Mouse (Mus musculus) forebrain, postnatal 0 days (tissue): ENCODE data around the gene Galp. TPM values are rescaled to one million over a fixed set of nuclear protein-coding genes. Genes with fewer than 3 reads are reported as not detected.
"Not testable (repeated sequence)": the region's sequence is repeated elsewhere in the genome, so short reads cannot be mapped to it uniquely, and the experiment has no call there.

ENCODE experiments used
- ATAC-seq: fragments of 200-750 bp; cut with Nextera tagmentation; 2 replicates; pipeline ENCODE4 v1.8.0; 2017; ENCODE audit warnings: mild to moderate bottlenecking, moderate library complexity
- DNase-seq: peaks from one replicate; pipeline ENCODE4 v3.0.0-alpha.2; 2015
- H3K27ac ChIP-seq: fragments of 300-500 bp; sonication (generic); 2 replicates; pipeline ENCODE4 v1.5.1; 2014; ENCODE audit warnings: low read depth, mild to moderate bottlenecking, antibody characterized with exemption, low read length, moderate library complexity, mixed read lengths
- H3K27me3 ChIP-seq: fragments of 300-500 bp; sonication (generic); 2 replicates; pipeline ENCODE4 v1.6.1; 2014; ENCODE audit warnings: mild to moderate bottlenecking, low read length, mixed read lengths; ENCODE audit not compliant: insufficient read depth
- H3K36me3 ChIP-seq: fragments of 300-500 bp; sonication (generic); 2 replicates; pipeline ENCODE4 v1.6.1; 2014; ENCODE audit warnings: mild to moderate bottlenecking, moderate library complexity; ENCODE audit not compliant: insufficient read depth
- H3K4me1 ChIP-seq: fragments of 300-500 bp; sonication (generic); 2 replicates; pipeline ENCODE4 v1.6.1; 2014; ENCODE audit warnings: antibody characterized with exemption; ENCODE audit not compliant: insufficient read depth
- H3K4me2 ChIP-seq: fragments of 300-500 bp; sonication (generic); 2 replicates; pipeline ENCODE4 v1.6.1; 2014; ENCODE audit warnings: low read depth, mild to moderate bottlenecking, moderate library complexity
- H3K4me3 ChIP-seq: fragments of 300-500 bp; sonication (generic); 2 replicates; pipeline ENCODE4 v1.5.1; 2014; ENCODE audit warnings: low read depth, low read length, mixed read lengths
- H3K9ac ChIP-seq: fragments of 300-500 bp; sonication (generic); 2 replicates; pipeline ENCODE4 v1.6.1; 2014; ENCODE audit warnings: mild to moderate bottlenecking
- H3K9me3 ChIP-seq: fragments of 300-500 bp; sonication (generic); 2 replicates; pipeline ENCODE4 v1.6.1; 2016; ENCODE audit warnings: low read length
- CTCF ChIP-seq: sonication (generic); IDR thresholded peaks from 2 replicates; pipeline ENCODE4 v1.5.1; 2016; ENCODE audit warnings: antibody characterized with exemption, control low read depth, low read depth
- WGBS: fragments of 180-500 bp; shearing (Covaris S2); extraction: QIAGEN DNeasy Blood & Tissue Kit; methylation state at CpG from one replicate; pipeline ENCODE4 v1.1.7; 2014; 5-methylcytosine and 5-hydroxymethylcytosine counted together
- polyA plus RNA-seq: library from polyadenylated mRNA; unstranded; fragments of >200 nt; fragmentation: Nextera tagmentation; extraction: Ambion mirVana; gene quantifications from 2 replicates; pipeline ENCODE4 v1.2.1, GENCODE M21; 2015
- total RNA-seq: library from RNA; depleted of rRNA; stranded (reverse); fragments of >200 nt; gene quantifications from 2 replicates; pipeline ENCODE4 v1.2.3, GENCODE M21; 2014

Galp gene
- total and polyA plus RNA-seq, 2 experiments from 2014 or later = not detected

GRCm38 (mm10) chr7:6186176-6186575 is 10.7 kb upstream of the Galp start:
- DNase-seq (no peak), ATAC-seq (no peak)
- Histone ChIP-seq H3K4me3 (no peak overlapping the region), H3K27me3 (no peaks in the 10 kb centered on the region), H3K4me1 (no peaks in the 10 kb centered on the region), H3K9me3 (no peaks in the 10 kb centered on the region), H3K4me2 (no peak overlapping the region), H3K9ac (no peak overlapping the region), H3K27ac (no peak overlapping the region), H3K36me3 (peaks cover 59% of the 10 kb centered on the region)
- no peak for TF ChIP-seq CTCF
- 98% methylated on average over 2 of the region's 2 CpGs for WGBS

GRCm38 (mm10) chr7:6186756-6187155 is 10.1 kb upstream of the Galp start:
- H3K9ac ChIP-seq = no peak overlapping the region
- no peak overlapping the region for H3K4me2 ChIP-seq
- no peak for DNase-seq
- no peak for ATAC-seq
- H3K36me3 ChIP-seq = peaks cover 59% of the 10 kb centered on the region
- 94% methylated on average over 2 of the region's 2 CpGs for WGBS
- H3K27me3 ChIP-seq = no peaks in the 10 kb centered on the region
- H3K9me3 ChIP-seq = no peaks in the 10 kb centered on the region
- no peak for TF ChIP-seq CTCF
- H3K4me3 ChIP-seq = no peak overlapping the region
- H3K27ac ChIP-seq = no peak overlapping the region
- H3K4me1 ChIP-seq = no peaks in the 10 kb centered on the region

GRCm38 (mm10) chr7:6189542-6189941 is 7.3 kb upstream of the Galp start:
- no peaks in the 10 kb centered on the region for H3K27me3 ChIP-seq
- H3K4me2 ChIP-seq = no peak overlapping the region
- no peak overlapping the region for H3K27ac ChIP-seq
- DNase-seq = no peak
- WGBS = 53% methylated on average over 45 of the region's 45 CpGs
- no peaks in the 10 kb centered on the region for H3K9me3 ChIP-seq
- H3K4me3 ChIP-seq = no peak overlapping the region
- peak; percentile 18; the same call in 1 of the 2 replicates for ATAC-seq
- H3K36me3 ChIP-seq = peaks cover 47% of the 10 kb centered on the region
- TF ChIP-seq CTCF = peak; percentile 54
- no peaks in the 10 kb centered on the region for H3K4me1 ChIP-seq
- no peak overlapping the region for H3K9ac ChIP-seq

- H3K27ac ChIP-seq = no peak overlapping the region
- no peak overlapping the region for H3K9ac ChIP-seq
- H3K36me3 ChIP-seq = peaks cover 35% of the 10 kb centered on the region
- DNase-seq (peak; percentile 72), ATAC-seq (peak; percentile 38; the same call in 1 of the 2 replicates)
- no peak overlapping the region for H3K4me3 ChIP-seq
- no peaks in the 10 kb centered on the region for H3K4me1 ChIP-seq
- no peaks in the 10 kb centered on the region for H3K9me3 ChIP-seq
- no peak overlapping the region for H3K4me2 ChIP-seq
- no peaks in the 10 kb centered on the region for H3K27me3 ChIP-seq
- TF ChIP-seq CTCF = peak; percentile 80
- WGBS = 41% methylated on average over 3 of the region's 3 CpGs
Measured at GRCm38 (mm10) chr7:6191376-6191775, 5.5 kb upstream of the Galp start.

- H3K9ac ChIP-seq = no peak overlapping the region
- DNase-seq (peak; percentile 63), ATAC-seq (peak; percentile 84)
- no peaks in the 10 kb centered on the region for H3K9me3 ChIP-seq
- H3K27me3 ChIP-seq = no peaks in the 10 kb centered on the region
- no peak overlapping the region for H3K4me2 ChIP-seq
- no peak overlapping the region for H3K4me3 ChIP-seq
- TF ChIP-seq CTCF = peak; percentile 82
- H3K36me3 ChIP-seq = peaks cover 13% of the 10 kb centered on the region
- no peaks in the 10 kb centered on the region for H3K4me1 ChIP-seq
- no peak overlapping the region for H3K27ac ChIP-seq
- 24% methylated on average over 5 of the region's 5 CpGs for WGBS
Measured at GRCm38 (mm10) chr7:6194129-6194528, 2.8 kb upstream of the Galp start.

- Histone ChIP-seq H3K4me3 (no peak overlapping the region), H3K27ac (no peak overlapping the region), H3K9me3 (no peaks in the 10 kb centered on the region), H3K4me1 (no peaks in the 10 kb centered on the region), H3K9ac (no peak overlapping the region), H3K27me3 (no peaks in the 10 kb centered on the region), H3K4me2 (no peak overlapping the region), H3K36me3 (no peaks in the 10 kb centered on the region)
- ATAC-seq = no peak
- TF ChIP-seq CTCF = peak; percentile 35
- 63% methylated on average over 2 of the region's 2 CpGs for WGBS
- DNase-seq = no peak
Measured at GRCm38 (mm10) chr7:6195777-6196176, 1.1 kb upstream of the Galp start.

- no peak overlapping the region for H3K9ac ChIP-seq
- DNase-seq (no peak), ATAC-seq (no peak)
- no peak for TF ChIP-seq CTCF
- 85% methylated on average over 3 of the region's 3 CpGs for WGBS
- H3K27ac ChIP-seq = no peak overlapping the region
- no peaks in the 10 kb centered on the region for H3K9me3 ChIP-seq
- H3K36me3 ChIP-seq = no peaks in the 10 kb centered on the region
- H3K4me3 ChIP-seq = no peak overlapping the region
- no peaks in the 10 kb centered on the region for H3K27me3 ChIP-seq
- no peaks in the 10 kb centered on the region for H3K4me1 ChIP-seq
- no peak overlapping the region for H3K4me2 ChIP-seq
Measured at GRCm38 (mm10) chr7:6204200-6204599, 7.3 kb downstream of the Galp start.

- DNase-seq (no peak), ATAC-seq (no peak)
- Histone ChIP-seq H3K4me3 (no peak overlapping the region), H3K4me2 (no peak overlapping the region), H3K9me3 (no peaks in the 10 kb centered on the region), H3K9ac (no peak overlapping the region), H3K27ac (no peak overlapping the region), H3K27me3 (no peaks in the 10 kb centered on the region), H3K36me3 (no peaks in the 10 kb centered on the region), H3K4me1 (no peaks in the 10 kb centered on the region)
- TF ChIP-seq CTCF = peak; percentile 28
- whole genome bisulfite sequencing = 49% methylated on average over 5 of the region's 5 CpGs
Measured at GRCm38 (mm10) chr7:6213144-6213543, 16.3 kb downstream of the Galp start.

- not testable (repeated sequence) for H3K27me3 ChIP-seq, H3K4me3 ChIP-seq, H3K4me1 ChIP-seq, H3K4me2 ChIP-seq, ATAC-seq, H3K27ac ChIP-seq, H3K9me3 ChIP-seq, DNase-seq, H3K36me3 ChIP-seq, H3K9ac ChIP-seq
- 71% methylated on average over 3 of the region's 4 CpGs for WGBS
Measured at GRCm38 (mm10) chr7:6214691-6215090, 17.8 kb downstream of the Galp start.
